Mouse (Mus musculus) heart, adult 11 months (tissue): ENCODE data around the gene Mrs2.
"Not testable (repeated sequence)": the region's sequence is repeated elsewhere in the genome, so short reads cannot be mapped to it uniquely, and the experiment has no call there.

Experiments
- DNase-seq: peaks from one replicate; pipeline ENCODE4 v3.0.0; 2022

The Mrs2 gene

DNA sequence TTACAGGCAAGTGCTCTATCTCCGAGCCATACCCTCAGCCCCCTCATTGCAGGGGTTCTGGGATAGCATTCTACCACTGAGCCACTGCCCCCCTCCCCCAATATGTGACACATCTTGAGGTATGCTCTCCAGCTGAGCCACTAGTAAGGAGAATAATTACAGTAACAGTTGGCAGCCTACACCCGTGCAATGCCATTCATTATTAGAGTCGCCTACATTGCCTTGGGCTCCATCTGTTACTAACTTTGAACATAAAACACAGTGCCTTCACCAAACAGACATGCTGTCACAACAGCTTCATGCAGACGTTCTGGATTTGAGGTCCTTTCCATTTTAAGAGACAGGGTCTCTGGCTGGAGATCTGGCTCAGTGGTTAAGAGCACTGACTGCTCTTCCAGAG, 43.8 kb downstream of the Mrs2 start:
- no peak for DNase-seq

DNA sequence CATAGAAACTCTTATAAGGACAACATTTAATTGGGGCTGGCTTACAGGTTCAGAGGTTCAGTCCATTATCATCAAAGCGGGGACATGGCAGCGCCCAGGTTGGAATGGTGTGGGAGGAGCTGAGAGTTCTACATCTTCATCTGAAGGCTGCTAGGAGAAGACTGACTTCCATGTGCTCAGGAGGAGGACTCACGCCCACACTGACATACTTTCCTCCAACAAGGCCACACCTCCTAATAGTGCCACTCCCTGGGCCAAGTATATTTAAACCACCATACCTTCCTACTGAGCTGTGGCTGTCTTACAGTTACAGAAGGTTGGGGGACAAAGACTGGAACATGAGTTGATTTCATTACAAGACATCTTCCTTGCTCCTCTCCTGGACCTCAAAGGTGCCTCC, 48.4 kb downstream of the Mrs2 start:
- not testable (repeated sequence) for DNase-seq

DNA sequence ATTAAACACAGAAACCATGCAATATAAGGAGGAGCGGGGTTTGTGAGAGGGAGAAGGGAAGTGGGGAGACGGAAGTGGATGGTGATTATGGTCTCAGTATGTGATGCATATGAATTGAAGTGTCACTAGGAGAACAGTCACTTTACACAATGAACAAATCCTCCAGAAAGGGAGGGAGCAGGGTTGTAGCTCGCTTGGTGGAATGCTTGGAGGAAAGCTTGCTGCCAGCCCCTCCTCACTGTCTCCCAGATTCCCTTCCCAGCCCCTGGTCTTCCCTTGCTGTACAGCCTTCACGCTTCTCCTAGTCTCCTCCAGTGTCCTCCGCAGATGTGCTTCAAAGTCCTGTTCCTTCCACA, 54.4 kb downstream of the Mrs2 start:
- DNase-seq = no peak

DNA sequence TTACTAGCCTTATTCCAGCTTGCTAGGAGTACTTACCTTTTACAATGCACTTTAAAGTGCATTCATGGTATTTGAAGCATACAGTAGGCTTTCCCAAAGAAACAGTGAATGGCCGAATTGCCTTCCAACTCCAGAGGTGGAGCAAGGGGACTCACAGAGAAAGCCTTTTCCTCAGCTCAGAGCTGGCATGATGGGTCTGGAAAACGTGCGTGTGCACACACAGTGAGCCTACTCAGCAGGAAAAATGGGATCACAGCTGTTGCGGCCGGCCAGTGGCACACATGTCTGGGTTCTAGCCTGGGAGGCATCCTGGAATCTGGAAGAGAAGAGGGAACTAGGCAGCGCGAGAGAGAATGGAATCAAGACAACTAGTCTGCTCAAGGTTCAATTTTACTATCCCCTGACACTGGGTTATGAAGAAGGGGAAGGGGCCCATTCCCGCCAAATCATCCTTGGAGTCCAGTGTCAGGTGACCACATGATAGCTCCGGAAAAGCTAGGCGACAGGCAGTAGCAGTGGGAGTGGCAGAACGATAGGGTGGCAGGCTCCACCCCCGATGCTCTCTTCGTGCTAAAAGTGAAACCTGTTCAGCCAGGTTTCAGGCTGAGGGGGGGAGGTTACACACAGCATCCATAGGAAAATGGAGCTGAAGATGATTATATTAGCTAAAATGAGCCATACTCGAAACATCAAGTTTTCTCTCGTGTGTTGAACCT, 54.9 kb downstream of the Mrs2 start:
- DNase-seq = no peak

DNA sequence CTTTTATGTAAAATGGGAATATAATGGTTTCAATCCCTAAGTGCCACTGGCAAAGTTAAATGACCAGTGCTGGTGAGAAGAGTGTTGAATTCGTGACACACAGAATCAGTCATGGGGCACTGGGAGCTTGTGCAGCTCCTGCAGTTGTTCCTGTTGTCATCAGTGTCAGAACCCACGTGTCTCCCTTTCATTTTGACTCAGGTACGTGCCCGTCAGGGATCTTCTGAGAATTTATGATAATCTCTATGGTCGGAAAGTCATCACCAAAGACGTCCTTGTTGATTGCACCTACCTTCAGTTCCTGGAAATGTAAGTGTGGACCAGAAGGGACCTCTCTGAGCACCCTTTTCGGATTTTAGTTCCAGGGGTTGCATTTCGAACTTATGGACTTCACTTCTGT, 58.1 kb downstream of the Mrs2 start:
- DNase-seq = no peak

DNA sequence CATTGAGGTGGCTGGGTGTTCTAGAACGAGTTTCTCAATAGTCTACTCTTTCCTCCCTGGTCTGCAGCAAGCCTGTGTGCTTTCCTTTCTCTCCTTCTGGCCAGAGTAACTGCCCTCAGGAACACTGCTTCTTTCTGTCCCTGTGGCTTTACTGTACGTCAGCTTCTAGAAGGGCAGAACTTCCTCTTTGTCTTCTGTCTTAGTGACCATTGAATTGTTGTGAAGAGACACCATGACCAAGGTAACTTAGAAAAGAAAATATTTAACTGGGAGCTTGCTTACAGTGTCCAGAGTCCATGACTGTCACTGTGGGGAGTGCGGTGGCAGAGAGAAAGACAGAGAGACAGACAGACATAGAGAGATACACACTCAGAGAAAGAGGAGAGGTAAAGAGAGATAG, 60.1 kb downstream of the Mrs2 start:
- DNase-seq = no peak

DNA sequence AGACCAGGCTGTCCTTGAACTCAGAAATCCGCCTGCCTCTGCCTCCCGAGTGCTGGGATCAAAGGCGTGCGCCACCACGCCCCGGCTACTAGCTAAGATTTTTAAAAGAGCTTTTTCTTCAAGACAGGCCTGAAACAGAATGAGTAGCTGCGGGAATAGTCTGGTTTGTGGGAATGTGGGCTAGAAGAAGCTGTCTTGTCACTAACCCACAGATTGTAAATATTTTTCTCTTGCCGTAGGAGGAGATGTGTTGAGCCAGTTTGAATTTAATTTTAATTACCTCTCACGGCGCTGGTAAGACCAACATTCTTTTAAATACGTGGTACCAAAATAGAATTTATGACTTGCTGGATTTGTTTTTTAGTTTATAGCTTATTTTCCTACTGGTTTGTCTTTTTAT, 61.5 kb downstream of the Mrs2 start:
- DNase-seq = no peak

DNA sequence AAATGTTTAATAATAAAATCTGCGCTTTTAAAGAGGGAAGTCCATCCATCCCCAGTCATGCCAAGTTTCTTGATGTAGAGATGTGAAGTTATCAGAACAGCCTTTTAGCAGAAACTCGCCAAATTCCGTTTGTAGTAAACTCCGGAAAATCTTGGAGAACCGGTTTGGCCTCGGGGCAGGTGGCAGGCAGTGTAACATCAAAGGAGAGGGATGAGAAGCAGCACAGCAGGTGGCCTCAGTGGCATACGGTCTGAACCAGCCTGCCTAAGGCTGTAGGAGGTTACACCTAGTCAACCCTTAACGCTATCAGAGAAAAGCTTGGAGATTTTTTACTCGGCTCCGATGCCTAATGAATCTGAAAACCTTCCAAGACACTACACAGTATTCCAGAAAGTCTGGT, 64.7 kb downstream of the Mrs2 start:
- DNase-seq = peak; percentile 67

DNA sequence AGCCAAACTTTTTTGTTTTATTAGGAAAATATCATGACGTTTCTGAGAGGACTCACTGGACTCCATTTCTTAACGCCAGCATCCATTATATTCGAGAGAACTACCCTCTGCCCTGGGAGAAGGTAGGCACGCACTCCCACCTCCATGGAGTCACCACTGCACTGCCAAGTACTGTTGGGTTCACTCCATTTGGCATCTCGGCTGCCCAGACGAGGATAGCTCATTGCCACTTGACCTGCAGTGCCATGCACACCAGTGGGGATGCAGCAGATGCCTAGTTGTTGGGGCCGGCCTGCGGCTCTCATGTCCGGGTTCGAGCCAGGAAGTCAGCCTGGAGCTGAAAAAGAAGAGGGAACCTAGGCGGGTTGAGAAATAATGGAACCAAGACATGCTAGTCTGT, 65.1 kb downstream of the Mrs2 start:
- DNase-seq = peak; percentile 50

DNA sequence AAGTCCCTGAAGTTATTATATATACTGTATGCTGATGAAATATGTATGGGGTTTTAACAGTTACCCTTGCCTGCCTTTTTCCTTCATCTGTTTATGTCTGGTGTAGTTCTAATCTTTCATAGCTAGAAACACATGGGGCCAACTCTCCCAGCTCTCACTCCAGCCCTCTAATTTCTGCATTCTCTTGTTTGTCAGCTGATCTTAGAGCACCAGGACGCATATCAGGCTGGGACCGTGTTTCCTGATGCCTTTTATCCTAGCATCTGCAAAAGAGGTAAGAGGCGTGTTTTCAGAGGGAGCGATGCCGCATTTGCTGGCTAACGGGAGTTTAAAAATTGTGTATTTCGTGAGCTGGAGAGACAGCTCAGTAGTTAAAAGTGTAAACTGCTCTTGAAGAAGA, 67.5 kb downstream of the Mrs2 start:
- peak; percentile 33 for DNase-seq

DNA sequence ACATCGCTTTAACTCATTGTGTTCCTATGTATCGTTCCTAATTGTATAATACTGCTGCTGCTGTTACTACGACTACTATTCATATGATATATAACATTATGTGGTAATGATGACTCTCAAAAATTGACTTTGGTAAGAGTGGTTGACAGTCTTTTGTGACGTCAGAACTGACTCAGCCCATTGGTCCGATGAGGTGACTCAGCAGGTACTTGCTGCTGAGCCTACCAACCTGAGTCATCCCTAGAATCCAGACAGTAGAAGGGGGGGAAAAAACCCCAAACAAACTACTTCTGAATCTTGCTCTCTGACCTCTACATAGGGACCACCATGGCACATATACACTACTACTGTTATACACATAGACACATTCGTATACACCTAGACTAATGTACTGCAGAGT, 71.3 kb downstream of the Mrs2 start:
- peak; percentile 2 for DNase-seq

DNA sequence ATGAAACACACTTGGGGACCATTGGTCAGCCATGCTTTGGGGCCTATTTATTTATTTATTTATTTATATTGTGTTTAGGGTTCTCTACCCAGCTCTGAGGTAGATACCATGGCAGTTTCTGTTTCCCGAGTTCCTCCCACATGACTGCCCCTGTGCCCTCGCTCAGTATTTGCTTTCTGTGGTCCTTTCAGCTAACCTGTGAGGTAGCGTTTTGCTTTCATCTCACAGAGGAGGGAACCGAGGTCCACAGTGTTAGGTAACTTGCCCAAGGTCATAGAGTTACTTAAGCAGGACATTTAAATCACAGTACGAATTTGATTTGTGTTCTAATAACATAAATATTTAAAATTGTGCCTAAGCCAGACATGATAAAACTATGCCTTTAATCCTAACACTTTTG, 73.0 kb downstream of the Mrs2 start:
- DNase-seq = no peak

DNA sequence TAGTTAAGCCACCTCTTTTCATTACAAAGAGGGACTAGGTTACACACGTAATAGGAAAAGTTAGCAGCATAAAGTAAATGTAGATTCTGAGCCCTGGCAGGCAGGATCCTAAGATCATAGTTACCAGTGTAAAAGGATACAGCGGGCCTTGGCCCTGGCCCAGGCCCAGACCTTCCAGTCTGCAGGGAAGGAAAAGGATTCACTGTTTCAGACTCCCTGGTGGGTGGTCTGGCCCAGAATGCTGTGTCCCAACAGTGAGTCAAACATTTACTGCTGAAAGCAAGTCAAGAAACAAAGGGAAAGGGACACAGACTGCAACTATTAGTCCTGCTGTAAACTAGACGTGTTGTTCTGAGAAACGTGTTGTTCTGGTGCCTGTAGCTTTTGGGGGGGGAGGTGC, 74.6 kb downstream of the Mrs2 start:
- DNase-seq = no peak

DNA sequence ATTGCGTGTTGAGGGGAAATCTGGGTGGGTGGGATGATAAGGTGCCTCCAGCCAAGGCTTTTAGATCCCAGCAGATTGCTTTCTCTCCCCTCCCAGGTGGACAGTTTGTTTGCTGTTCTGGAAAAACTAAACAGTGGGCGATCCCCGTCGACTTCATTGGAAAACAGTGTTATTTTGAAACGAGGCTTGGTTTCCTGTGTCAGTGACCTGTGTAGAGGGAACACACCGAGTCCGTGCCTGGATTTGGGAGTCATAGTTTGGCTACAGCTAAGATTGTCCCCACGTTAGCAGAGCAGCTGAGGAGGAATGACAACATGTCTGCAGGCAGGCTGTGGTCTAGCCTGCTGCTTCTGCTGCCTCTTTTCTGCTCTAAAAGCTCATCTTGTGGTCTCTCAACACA, 76.9 kb downstream of the Mrs2 start:
- no peak for DNase-seq

DNA sequence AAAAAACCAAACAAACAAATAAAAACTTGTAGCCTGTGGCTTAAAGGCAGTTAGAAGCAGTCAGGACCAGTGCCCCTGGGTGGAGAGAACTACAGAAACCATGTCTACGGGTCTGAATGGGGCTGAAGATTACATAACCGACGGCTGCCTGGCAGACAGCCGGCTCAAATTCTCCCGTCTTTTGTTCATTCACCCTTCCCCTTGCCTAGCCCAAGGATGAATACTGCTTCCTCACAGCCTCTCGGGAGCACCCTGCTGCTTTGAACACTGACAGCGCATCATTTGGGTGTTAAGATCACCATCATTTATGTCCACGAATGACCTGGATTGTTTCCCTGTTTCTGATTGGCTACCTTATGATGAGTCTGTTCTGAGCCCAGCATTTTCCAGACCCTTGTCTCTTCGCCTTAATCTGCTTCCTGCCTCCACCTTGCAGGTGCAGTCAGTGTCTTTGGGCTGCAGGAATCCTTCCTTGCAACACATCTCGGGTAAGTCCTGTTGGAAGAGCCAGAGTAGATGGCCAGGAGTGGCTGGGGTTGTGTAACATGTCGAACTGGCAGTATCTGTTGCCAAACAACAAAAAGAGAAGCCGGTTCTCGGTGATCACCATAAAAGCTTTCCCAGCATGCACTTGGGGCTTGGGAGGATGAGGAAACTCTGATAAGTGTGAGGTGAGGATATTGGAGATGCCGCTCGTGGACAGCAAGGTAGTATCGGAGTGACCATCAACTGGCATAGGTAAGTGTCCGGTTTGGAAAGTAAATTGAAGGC, 77.5 kb downstream of the Mrs2 start, which contains the start of gene Gpld1:
Gene Gpld1 (plus strand): TSS at position 641 of the 771 bp plus-strand sequence.
- no peak for DNase-seq

DNA sequence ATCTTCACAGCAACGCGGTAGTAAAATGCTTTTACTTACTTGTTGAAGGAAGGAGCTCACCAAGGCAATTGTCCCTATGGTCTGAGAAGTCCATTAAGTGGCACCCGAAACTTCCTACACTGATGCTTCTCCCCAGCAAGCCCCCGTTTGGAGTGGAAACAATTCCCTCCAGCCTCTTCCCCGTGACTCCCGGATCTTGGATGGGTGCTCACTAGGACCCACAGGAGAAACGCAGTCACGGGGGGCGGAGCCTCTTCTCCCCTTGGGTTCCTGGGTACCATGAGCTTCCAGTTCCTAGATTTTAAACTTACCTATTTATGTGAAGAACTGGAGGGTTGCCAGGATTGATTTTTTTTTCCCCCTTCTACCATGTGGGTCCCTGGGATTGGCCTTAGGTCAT, 80.7 kb downstream of the Mrs2 start:
- DNase-seq = no peak

DNA sequence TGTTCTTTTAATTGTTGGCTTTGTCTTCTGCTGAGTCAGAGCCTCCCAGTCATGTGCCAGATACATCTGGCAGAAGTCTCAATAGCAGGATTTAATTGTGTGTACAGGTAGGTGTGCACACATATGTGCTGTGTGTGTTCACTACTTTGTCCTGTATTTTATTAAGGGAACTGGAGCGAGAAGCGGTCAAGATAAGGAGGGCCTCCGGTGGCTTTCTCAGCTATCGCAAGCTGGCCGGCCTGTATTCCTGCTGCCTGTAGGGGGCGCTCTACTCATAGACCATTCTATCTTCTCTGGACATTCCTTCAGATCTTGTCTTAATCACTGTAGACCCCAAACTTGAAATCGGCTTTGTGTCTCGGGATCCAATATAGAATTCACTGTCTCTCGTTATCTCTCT, 81.5 kb downstream of the Mrs2 start:
- DNase-seq = peak; percentile 95

DNA sequence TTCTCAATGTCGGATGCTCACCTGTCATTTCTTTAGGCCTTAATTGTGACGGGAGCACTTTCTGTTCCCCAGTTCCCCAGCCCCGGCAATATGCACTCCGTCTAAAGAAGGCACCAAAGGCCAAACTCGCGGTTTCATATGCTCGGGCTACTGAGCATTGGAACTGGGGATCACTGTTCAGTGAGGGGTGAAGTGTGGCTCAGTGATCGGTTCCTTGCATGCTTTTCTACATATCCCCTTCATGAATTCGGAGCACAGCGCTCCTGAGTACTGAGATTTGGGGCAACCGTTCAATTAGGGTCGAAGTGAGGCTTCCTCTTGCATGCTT, 82.4 kb downstream of the Mrs2 start:
- DNase-seq = no peak
